Mouse (Mus musculus): Measurements from ENCODE around the gene Prg2. TPM values are rescaled to one million over a fixed set of nuclear protein-coding genes. Genes with fewer than 3 reads are reported as not detected.

The Prg2 gene
- polyA plus RNA-seq, 1 experiment, result 0.81 TPM

DNA sequence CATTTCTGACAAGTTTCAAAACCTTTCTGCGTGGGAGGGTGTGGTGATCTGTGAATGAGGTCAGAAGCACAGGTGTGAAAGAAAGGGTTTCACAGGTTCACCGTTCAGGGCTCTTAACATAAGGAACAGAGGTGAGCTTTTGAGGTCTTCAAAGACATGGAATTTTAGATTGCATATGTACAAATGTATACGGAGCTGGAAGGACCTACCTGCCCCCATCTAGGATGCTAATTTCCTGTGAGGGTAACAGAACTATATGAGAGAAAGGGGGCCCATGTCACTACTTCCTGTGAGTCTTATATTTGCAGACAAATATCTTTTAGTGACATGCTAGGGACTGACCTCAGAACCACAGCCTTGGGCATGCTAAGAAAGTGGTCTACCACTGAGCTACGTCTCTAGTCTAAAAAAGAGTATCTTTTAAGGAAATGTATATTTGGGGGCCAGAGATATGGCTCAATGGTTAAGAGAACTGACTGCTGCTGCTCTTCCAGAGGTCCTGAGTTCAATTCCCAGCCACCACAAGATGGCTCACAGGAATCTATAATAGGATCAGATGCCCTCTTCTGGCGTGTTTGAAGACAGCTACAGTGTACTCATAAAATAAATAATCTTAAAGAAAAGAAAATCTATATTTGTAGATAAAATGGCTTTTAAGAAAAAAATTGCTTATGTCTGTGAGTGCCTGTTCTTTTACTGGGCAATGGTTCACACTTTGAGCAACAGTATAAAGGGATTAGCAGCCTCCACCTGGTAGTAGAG lies 33.7 kb downstream of the Prg2 start:
- WGBS, result 70% methylated on average over 5 of the region's 5 CpGs
- no peak for DNase-seq (ENCODE audit: low read depth, low spot score)

DNA sequence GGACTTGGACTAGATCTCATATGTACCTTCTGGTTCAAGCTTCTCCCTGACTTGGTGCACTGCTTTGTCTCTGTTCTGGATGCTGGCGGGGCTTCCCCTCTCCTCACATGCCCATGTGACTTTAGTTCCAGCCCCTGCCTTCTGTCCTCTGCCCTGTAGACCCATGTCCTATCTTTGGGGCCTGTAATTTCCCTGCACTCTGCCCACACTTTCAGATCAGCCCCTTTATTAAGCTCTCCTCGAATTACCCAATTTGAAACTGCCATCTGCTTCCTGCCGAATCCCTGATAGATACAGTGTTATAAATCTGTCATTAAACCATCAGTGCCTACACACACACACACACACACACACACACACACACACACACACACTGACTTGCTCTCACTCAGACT lies 34.3 kb downstream of the Prg2 start:
- 43% methylated on average over 3 of the region's 3 CpGs for WGBS
- no peak for DNase-seq (ENCODE audit: low read depth, low spot score)

DNA sequence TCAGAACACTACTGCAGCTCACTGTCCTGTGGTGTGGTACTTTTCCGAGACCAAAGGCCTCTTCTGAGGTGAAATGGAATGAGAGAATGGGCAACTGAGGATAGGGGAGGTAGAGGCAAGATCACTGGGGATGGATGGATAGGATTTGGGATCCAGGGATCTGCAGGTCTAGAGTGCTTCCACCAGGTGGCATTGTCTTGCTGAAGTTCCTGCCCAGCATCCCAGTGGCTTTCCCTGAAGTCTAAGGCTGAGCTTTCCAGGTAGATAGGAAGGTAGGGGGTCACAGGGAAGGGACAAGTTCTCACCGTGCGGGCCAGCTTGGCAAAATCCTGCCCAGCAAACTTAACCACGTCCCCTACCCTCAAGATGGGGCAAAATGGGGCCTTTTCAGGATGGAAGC lies 41.8 kb downstream of the Prg2 start:
- WGBS, result 29% methylated on average over 4 of the region's 4 CpGs
- no peak for DNase-seq (ENCODE audit: low read depth, low spot score)

DNA sequence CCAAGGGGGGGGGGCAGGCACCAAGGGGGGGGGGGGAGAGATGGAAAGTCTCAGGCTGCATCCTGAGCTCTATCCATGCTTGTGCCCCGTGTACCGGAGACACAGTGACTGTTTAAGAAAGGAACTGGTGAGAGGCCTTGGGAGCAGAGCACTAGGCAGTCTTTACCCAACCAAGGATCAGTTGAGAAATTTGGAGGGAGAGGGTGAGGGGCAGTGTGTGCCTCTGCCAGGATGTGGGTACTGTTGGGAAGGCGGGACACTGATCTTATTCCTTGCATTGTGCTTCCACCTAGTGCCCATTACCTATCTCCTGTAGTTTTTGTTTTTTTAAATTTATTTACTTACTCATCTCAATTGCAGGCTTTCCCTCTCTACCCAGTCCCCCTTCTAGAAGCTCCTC lies 45.9 kb downstream of the Prg2 start:
- no peak for DNase-seq (ENCODE audit: low read depth, low spot score)
- 83% methylated on average over 3 of the region's 3 CpGs for WGBS

GRCm38 (mm10) chr2:85027281-85027680 lies 47.0 kb downstream of the Prg2 start:
- WGBS, result 69% methylated on average over 5 of the region's 5 CpGs
- DNase-seq (ENCODE audit: low read depth, low spot score), result no peak

GRCm38 (mm10) chr2:85029897-85030296 lies 49.6 kb downstream of the Prg2 start:
- 15% methylated on average over 6 of the region's 6 CpGs for WGBS
- DNase-seq (ENCODE audit: low read depth, low spot score), result no peak

- 33% methylated on average over 6 of the region's 6 CpGs for WGBS
- no peak for DNase-seq (ENCODE audit: low read depth, low spot score)
Observed at GRCm38 (mm10) chr2:85030989-85031388, 50.7 kb downstream of the Prg2 start.

GRCm38 (mm10) chr2:85033121-85033520 lies 52.9 kb downstream of the Prg2 start:
- DNase-seq (ENCODE audit: low read depth, low spot score), result no peak
- WGBS, result 92% methylated on average over 2 of the region's 2 CpGs

Other genes with a start within 250 kb of the Prg2 start
- gene Ypel4, start 246.4 kb upstream of the Prg2 start, polyA plus RNA-seq (2012; rRNA removed), result 0.82 and 1.5 TPM in 2 replicates
- gene Gm19426, start 236.8 kb upstream of the Prg2 start, polyA plus RNA-seq (2012; rRNA removed), result 0.29 and 0.37 TPM in 2 replicates
- 146 and 183 TPM in 2 replicates for gene Serping1, start 205.0 kb upstream of the Prg2 start, polyA plus RNA-seq (2012; rRNA removed)
- 59.1 and 85.6 TPM in 2 replicates for gene Ube2l6, start 181.6 kb upstream of the Prg2 start, polyA plus RNA-seq (2012; rRNA removed)
- 0.14 TPM in 1 of 2 replicates, not detected in the other for gene Smtnl1, start 157.8 kb upstream of the Prg2 start, polyA plus RNA-seq (2012; rRNA removed)
- 40.7 and 41.7 TPM in 2 replicates for gene Timm10, start 153.5 kb upstream of the Prg2 start, polyA plus RNA-seq (2012; rRNA removed)
- 5.6 and 6.8 TPM in 2 replicates for gene Slc43a1, start 141.6 kb upstream of the Prg2 start, polyA plus RNA-seq (2012; rRNA removed)
- gene Rtn4rl2, start 93.8 kb upstream of the Prg2 start, polyA plus RNA-seq (2012; rRNA removed), result 1.7 and 2.1 TPM in 2 replicates
- gene Slc43a3, start 43.9 kb upstream of the Prg2 start, polyA plus RNA-seq (2012; rRNA removed), result 21.8 and 48.3 TPM in 2 replicates
- not detected in 2 replicates for gene Prg3, start 7.8 kb downstream of the Prg2 start, polyA plus RNA-seq (2012; rRNA removed)
- gene Ssrp1, start 56.8 kb downstream of the Prg2 start, polyA plus RNA-seq (2012; rRNA removed), result 87.8 and 93.3 TPM in 2 replicates
- gene P2rx3, start 57.0 kb downstream of the Prg2 start, polyA plus RNA-seq (2012; rRNA removed), result 0.24 and 0.53 TPM in 2 replicates
- gene Tnks1bp1, start 67.6 kb downstream of the Prg2 start, polyA plus RNA-seq (2012; rRNA removed), result 29.0 and 39.9 TPM in 2 replicates
- gene Aplnr, start 155.8 kb downstream of the Prg2 start, polyA plus RNA-seq (2012; rRNA removed), result 3.1 and 5.6 TPM in 2 replicates
- gene Lrrc55, start 216.7 kb downstream of the Prg2 start, polyA plus RNA-seq (2012; rRNA removed), result 1.5 and 2.2 TPM in 2 replicates

Data from large intestine, adult 2 months (tissue).